Mouse (Mus musculus): ENCODE data around the gene Gm10134. TPM values are rescaled to one million over a fixed set of nuclear protein-coding genes. Genes with fewer than 3 reads are reported as not detected.

Gm10134 gene
- polyA plus RNA-seq, 1 experiment from 2014 or later, result 0.73 TPM

DNA sequence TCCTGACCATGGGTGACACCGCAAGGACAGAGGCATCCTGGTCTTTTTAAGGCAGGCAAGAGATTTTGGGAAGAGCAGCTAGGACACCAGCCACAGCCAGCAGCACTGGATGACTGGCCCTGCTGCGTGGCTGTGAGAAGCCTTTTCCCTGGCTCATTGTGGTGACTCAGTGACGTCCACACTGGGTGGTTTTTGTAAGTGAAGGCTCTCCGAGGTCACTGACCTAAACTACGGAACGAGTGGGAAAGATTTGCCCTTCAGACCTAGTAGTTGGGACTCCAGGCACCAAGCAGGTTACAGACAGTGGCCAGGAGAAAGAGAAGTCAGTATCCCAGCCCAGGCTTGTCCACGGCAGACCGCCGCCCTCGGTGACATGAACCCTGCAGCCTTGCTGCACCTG lies 18.5 kb downstream of the Gm10134 start:
- no peaks in the 10 kb centered on the region for H3K36me3 ChIP-seq (ENCODE audit: control insufficient read depth, insufficient read depth, low read length)
- no peaks in the 10 kb centered on the region for H3K9me3 ChIP-seq (ENCODE audit: control insufficient read depth, low read length)
- no peak overlapping the region for H3K4me3 ChIP-seq (ENCODE audit: low read depth, low read length)
- no peak overlapping the region for H3K4me2 ChIP-seq (replicated peaks; ENCODE audit: low read depth, low read length)
- no peak for DNase-seq (ENCODE audit: low spot score)
- H3K27me3 ChIP-seq (ENCODE audit: control insufficient read depth, insufficient read depth, low read length), result no peaks in the 10 kb centered on the region
- H3K9ac ChIP-seq (ENCODE audit: low read depth, low read length), result no peak overlapping the region
- peak overlapping the region; percentile 92 for H3K27ac ChIP-seq (ENCODE audit: low read depth, low read length)
- 78% methylated on average over 10 of the region's 10 CpGs for WGBS
- peaks cover 16% of the 10 kb centered on the region for H3K4me1 ChIP-seq (replicated peaks; ENCODE audit: control insufficient read depth, insufficient read depth, low read length)
- ATAC-seq (ENCODE audit: low FRiP score), result no peak

DNA sequence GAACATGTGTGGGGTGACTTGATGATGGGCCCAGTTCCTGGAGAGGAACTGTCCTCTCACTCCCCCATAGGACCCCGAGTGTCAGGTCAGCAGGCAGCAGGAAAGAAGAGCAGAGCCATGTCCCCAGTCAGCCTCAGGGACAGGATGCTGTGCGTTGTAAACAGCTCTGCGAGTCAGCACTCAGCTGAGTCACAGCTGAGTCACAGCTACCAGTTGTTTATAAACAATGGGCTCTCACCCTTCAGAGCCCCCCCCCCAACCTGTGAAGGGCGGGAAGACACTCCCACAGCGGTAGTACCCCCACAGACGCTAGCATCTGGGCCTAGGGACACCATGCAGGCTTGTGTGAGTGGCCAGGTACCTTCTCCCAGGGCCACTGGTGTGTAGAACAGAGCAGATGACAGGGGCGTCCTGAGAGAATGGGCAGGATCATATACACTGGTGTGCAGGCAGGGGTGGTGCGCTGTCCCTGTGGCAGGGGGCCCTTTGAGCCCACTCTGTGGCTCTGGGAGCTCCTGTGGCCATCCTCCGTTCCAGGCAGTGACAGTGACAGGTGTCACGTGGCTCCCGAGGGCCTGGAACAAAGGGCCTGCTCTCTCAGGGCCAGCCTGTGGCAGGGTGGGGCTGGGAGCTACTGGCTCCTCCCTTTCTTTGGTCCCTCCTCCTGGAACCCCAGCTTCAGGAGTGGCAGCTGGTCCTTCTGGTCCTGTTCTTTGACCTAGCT lies 19.5 kb downstream of the Gm10134 start:
- H3K4me1 ChIP-seq (replicated peaks; ENCODE audit: control insufficient read depth, insufficient read depth, low read length), result peaks cover 15% of the 10 kb centered on the region

DNA sequence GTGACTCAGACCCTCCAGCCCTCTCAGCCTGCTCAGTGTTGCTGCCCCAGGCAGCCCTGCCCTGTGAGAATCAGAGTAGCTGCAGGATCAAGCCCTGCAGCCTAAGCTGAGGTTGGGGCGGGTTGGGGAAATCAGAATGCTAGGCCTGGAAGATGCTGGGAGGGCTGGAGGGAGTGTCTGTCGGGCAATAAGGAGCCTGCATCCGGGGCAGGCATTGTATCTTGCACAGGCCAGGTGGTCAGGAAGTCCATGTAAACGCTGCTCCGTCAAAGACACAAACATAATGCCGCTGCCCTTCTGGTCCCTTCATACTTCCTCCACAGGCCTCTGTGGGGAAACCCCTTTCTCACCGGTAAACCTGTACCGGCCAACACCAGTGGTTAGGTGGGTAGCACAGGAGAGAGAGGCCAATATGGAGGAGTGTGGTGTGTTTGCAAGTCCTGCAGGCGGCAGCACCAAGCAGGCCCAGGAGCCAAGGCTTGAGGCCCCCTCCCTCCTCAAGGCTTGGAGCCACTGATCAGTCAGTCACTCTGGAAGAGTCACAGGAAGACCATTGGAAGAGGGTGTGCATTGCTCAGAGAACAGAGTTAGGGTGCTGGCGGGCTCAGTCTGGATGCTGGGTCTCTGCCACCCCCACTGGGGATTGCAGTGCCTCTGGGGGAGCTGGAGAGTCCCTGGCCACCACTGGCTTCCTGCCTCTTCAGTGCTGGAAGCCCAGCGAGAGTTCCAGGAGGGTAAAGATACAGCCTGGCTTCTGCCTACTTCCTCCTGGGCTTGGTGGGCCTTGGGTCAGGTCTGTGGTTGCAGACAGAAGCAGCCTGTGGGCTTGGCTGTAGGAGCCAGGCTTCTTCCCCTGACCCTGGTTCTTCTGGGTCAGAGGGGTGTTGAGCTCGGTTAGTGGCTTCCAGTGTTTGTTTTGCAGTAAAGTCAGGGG lies 20.3 kb downstream of the Gm10134 start:
- 40% methylated on average over 12 of the region's 12 CpGs for WGBS
- H3K4me3 ChIP-seq (ENCODE audit: low read depth, low read length), result no peak overlapping the region
- peak overlapping the region; percentile 40; the same call in 1 of the 2 replicates for H3K9ac ChIP-seq (ENCODE audit: low read depth, low read length)
- DNase-seq (ENCODE audit: low spot score), result no peak
- no peak overlapping the region; the same call in 1 of the 2 replicates for H3K4me2 ChIP-seq (replicated peaks; ENCODE audit: low read depth, low read length)
- H3K36me3 ChIP-seq (ENCODE audit: control insufficient read depth, insufficient read depth, low read length), result no peaks in the 10 kb centered on the region
- peak overlapping the region; percentile 92 for H3K27ac ChIP-seq (ENCODE audit: low read depth, low read length)
- no peak for ATAC-seq (ENCODE audit: low FRiP score)
- H3K4me1 ChIP-seq (replicated peaks; ENCODE audit: control insufficient read depth, insufficient read depth, low read length), result peaks cover 19% of the 10 kb centered on the region
- no peaks in the 10 kb centered on the region for H3K27me3 ChIP-seq (ENCODE audit: control insufficient read depth, insufficient read depth, low read length)
- no peaks in the 10 kb centered on the region for H3K9me3 ChIP-seq (ENCODE audit: control insufficient read depth, low read length)

More for the DNA sequence above, 19.5 kb downstream of the Gm10134 start:
- 4% methylated on average over 11 of the region's 11 CpGs for WGBS
- peak overlapping the region; percentile 92 for H3K27ac ChIP-seq (ENCODE audit: low read depth, low read length)
- no peaks in the 10 kb centered on the region for H3K27me3 ChIP-seq (ENCODE audit: control insufficient read depth, insufficient read depth, low read length)
- H3K9me3 ChIP-seq (ENCODE audit: control insufficient read depth, low read length), result no peaks in the 10 kb centered on the region
- H3K36me3 ChIP-seq (ENCODE audit: control insufficient read depth, insufficient read depth, low read length), result no peaks in the 10 kb centered on the region
- H3K9ac ChIP-seq (ENCODE audit: low read depth, low read length), result peak overlapping the region; percentile 48
- no peak overlapping the region for H3K4me3 ChIP-seq (ENCODE audit: low read depth, low read length)
- ATAC-seq (ENCODE audit: low FRiP score) (peak; percentile 89), DNase-seq (ENCODE audit: low spot score) (peak; percentile 77)
- H3K4me2 ChIP-seq (replicated peaks; ENCODE audit: low read depth, low read length), result peak overlapping the region; percentile 13

DNA sequence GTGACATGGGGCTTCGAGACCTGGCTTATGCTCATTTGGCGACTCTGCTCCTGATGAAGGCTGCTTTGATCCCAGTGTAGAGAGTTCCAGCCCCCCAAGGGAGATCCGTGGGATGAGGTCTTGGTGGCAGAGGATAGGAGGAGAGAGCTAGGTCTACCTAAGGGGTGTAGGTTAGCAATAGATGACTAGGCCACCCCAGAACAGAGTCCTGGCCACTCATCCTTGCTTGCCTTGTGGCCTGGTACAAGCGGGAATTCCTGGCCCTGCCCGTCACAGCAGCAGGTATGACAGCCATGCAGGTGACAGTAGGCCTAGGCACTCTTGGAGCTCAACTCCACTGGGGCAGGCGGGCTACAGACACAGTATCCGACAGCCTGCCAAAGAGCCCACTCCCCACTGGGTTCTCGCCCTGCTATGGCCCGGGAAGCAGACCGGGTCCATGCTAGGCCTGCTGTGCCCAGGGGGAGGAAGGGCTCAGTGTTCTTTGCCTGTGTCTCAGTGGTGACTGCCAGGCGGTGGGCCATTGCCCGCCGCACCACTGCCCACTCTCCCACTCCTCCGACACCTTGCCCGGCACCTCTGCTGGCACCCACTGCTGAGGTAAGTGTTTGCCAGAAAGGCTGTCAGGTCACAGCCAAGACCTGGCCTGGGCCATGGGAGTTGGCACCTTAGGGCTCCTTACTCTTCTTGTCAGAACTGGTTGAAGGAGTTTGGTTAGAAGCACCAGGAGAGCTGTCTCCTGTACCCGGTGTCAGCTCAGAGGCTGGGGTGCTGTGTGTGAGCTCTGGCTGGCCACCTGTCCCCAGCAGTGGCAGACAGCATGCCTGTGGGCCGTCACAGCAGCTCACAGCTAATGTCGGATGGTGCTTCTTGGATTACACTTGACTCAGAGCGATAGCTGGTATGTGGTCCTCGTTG lies 21.8 kb downstream of the Gm10134 start:
- Histone ChIP-seq H3K4me1 (replicated peaks; ENCODE audit: control insufficient read depth, insufficient read depth, low read length) (peaks cover 23% of the 10 kb centered on the region), H3K27me3 (ENCODE audit: control insufficient read depth, insufficient read depth, low read length) (no peaks in the 10 kb centered on the region), H3K27ac (ENCODE audit: low read depth, low read length) (no peak overlapping the region), H3K36me3 (ENCODE audit: control insufficient read depth, insufficient read depth, low read length) (no peaks in the 10 kb centered on the region), H3K4me2 (replicated peaks; ENCODE audit: low read depth, low read length) (no peak overlapping the region), H3K9me3 (ENCODE audit: control insufficient read depth, low read length) (no peaks in the 10 kb centered on the region), H3K9ac (ENCODE audit: low read depth, low read length) (no peak overlapping the region), H3K4me3 (ENCODE audit: low read depth, low read length) (no peak overlapping the region)
- ATAC-seq (ENCODE audit: low FRiP score), result no peak
- no peak for DNase-seq (ENCODE audit: low spot score)
- 90% methylated on average over 20 of the region's 20 CpGs for WGBS

DNA sequence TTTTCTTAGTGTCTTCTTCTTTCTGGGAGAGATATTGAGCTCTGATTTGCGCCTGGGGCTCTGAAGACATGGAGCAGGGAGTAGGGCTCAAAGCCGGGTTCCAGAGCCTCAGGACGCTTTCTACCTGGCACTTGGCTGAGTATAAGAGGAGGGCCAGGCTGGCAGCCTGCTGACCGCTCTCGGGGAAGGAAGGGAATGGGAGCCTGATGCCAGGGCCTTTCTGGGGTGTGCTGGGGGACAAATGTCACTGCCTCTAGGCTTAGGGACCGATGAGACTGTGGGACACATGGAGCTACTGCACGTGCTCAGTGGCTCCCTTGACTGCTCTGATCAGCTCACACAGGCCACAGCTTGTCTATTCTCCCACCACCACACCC lies 22.4 kb downstream of the Gm10134 start:
- H3K27ac ChIP-seq (ENCODE audit: low read depth, low read length), result no peak overlapping the region
- 87% methylated on average over 7 of the region's 7 CpGs for WGBS
- peaks cover 28% of the 10 kb centered on the region for H3K4me1 ChIP-seq (replicated peaks; ENCODE audit: control insufficient read depth, insufficient read depth, low read length)

DNA sequence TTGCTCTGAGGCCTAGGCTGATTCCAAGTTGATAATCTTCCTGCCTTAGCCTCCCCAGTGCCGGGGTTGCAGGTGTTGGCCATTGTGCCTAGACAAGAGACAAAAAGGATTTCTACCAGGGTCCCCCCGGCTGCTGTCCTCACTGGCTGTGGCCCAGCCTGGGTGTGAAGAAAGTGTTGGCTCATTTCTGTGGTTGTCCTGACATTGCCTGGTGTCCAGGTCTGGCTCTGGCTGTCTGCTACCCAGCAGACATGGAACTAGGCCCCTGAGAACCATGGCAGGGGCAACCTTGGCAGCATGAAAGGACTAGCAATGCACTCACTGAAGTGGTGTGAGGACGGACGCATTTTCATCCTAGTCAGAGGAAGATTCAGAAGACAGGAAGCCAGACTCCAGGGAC lies 24.0 kb downstream of the Gm10134 start:
- Histone ChIP-seq H3K4me1 (replicated peaks; ENCODE audit: control insufficient read depth, insufficient read depth, low read length) (peaks cover 35% of the 10 kb centered on the region), H3K4me2 (replicated peaks; ENCODE audit: low read depth, low read length) (no peak overlapping the region), H3K36me3 (ENCODE audit: control insufficient read depth, insufficient read depth, low read length) (no peaks in the 10 kb centered on the region), H3K27me3 (ENCODE audit: control insufficient read depth, insufficient read depth, low read length) (no peaks in the 10 kb centered on the region), H3K4me3 (ENCODE audit: low read depth, low read length) (no peak overlapping the region), H3K9me3 (ENCODE audit: control insufficient read depth, low read length) (no peaks in the 10 kb centered on the region), H3K27ac (ENCODE audit: low read depth, low read length) (no peak overlapping the region), H3K9ac (ENCODE audit: low read depth, low read length) (no peak overlapping the region)
- WGBS, result 77% methylated on average over 4 of the region's 4 CpGs
- no peak for DNase-seq (ENCODE audit: low spot score)
- ATAC-seq (ENCODE audit: low FRiP score), result no peak

More for the DNA sequence above, 22.4 kb downstream of the Gm10134 start:
- H3K4me2 ChIP-seq (replicated peaks; ENCODE audit: low read depth, low read length), result no peak overlapping the region
- H3K9me3 ChIP-seq (ENCODE audit: control insufficient read depth, low read length), result no peaks in the 10 kb centered on the region
- H3K4me3 ChIP-seq (ENCODE audit: low read depth, low read length), result no peak overlapping the region
- ATAC-seq (ENCODE audit: low FRiP score) (no peak), DNase-seq (ENCODE audit: low spot score) (no peak)
- H3K9ac ChIP-seq (ENCODE audit: low read depth, low read length), result no peak overlapping the region
- H3K36me3 ChIP-seq (ENCODE audit: control insufficient read depth, insufficient read depth, low read length), result no peaks in the 10 kb centered on the region
- H3K27me3 ChIP-seq (ENCODE audit: control insufficient read depth, insufficient read depth, low read length), result no peaks in the 10 kb centered on the region

DNA sequence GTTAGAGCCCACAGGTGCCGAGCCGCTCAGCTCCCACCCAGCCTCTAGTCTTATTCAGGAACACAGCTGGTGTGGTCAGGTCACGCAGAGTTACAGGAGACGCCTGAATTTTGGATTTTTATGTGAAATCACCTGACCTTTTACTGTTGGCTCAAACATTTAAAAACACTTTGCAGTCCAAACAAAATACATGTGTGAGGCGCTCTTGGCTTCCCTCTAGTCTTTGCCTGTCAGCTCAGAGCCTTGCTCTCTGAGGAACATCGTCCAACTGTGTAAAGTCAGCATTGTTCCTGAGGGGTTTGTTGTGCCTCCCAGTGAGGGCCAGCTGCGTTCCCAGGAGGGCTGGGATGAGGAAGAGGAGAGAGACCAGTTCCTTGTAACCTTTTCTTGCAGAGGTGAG lies 24.4 kb downstream of the Gm10134 start:
- Histone ChIP-seq H3K36me3 (ENCODE audit: control insufficient read depth, insufficient read depth, low read length) (no peaks in the 10 kb centered on the region), H3K27me3 (ENCODE audit: control insufficient read depth, insufficient read depth, low read length) (no peaks in the 10 kb centered on the region), H3K27ac (ENCODE audit: low read depth, low read length) (no peak overlapping the region), H3K9ac (ENCODE audit: low read depth, low read length) (peak overlapping the region; percentile 12; the same call in 1 of the 2 replicates), H3K4me2 (replicated peaks; ENCODE audit: low read depth, low read length) (no peak overlapping the region), H3K9me3 (ENCODE audit: control insufficient read depth, low read length) (no peaks in the 10 kb centered on the region), H3K4me3 (ENCODE audit: low read depth, low read length) (no peak overlapping the region), H3K4me1 (replicated peaks; ENCODE audit: control insufficient read depth, insufficient read depth, low read length) (peaks cover 38% of the 10 kb centered on the region)
- no peak for ATAC-seq (ENCODE audit: low FRiP score)
- no peak for DNase-seq (ENCODE audit: low spot score)
- 65% methylated on average over 7 of the region's 7 CpGs for WGBS

Measured in hindbrain, embryonic 11.5 days (tissue).